Mouse (Mus musculus) kidney, embryonic 16.5 days (tissue): ENCODE measurements around the gene Sipa1l3. TPM values are rescaled to one million over a fixed set of nuclear protein-coding genes. Genes with fewer than 3 reads are reported as not detected.

Experiments
- ATAC-seq: fragments of 200-750 bp; cut with Nextera tagmentation; 2 replicates; pipeline ENCODE4 v1.8.0; 2017; ENCODE audit warnings: moderate TSS enrichment; ENCODE audit not compliant: low FRiP score, low TSS enrichment
- H3K27ac ChIP-seq: fragments of 300-500 bp; sonication (generic); 2 replicates; pipeline ENCODE4 v1.5.1; 2014; ENCODE audit warnings: low read length
- H3K27me3 ChIP-seq: fragments of 300-500 bp; sonication (generic); 2 replicates; pipeline ENCODE4 v1.6.1; 2014; ENCODE audit warnings: low read length, control low read depth, mixed read lengths; ENCODE audit not compliant: insufficient read depth
- H3K36me3 ChIP-seq: fragments of 300-500 bp; sonication (generic); 2 replicates; pipeline ENCODE4 v1.6.1; 2014; ENCODE audit warnings: low read length, control low read depth, mixed read lengths; ENCODE audit not compliant: insufficient read depth
- H3K4me1 ChIP-seq: fragments of 300-500 bp; sonication (generic); 2 replicates; pipeline ENCODE4 v1.6.1; 2014; ENCODE audit warnings: low read length, control low read depth, mixed read lengths; ENCODE audit not compliant: insufficient read depth
- H3K4me2 ChIP-seq: fragments of 300-500 bp; sonication (generic); replicated peaks from 2 replicates; pipeline ENCODE4 v1.6.1; 2014; ENCODE audit warnings: low read depth, low read length
- H3K4me3 ChIP-seq: fragments of 300-500 bp; sonication (generic); 2 replicates; pipeline ENCODE4 v1.5.1; 2014; ENCODE audit warnings: mild to moderate bottlenecking, low read length
- H3K9ac ChIP-seq: fragments of 300-500 bp; sonication (generic); replicated peaks from 2 replicates; pipeline ENCODE4 v1.6.1; 2014; ENCODE audit warnings: low read length
- H3K9me3 ChIP-seq: fragments of 300-500 bp; sonication (generic); 2 replicates; pipeline ENCODE4 v1.6.1; 2016; ENCODE audit warnings: low read length, control low read depth
- whole genome bisulfite sequencing: fragments of 180-500 bp; shearing (Covaris S2); extraction: QIAGEN DNeasy Blood & Tissue Kit; methylation state at CpG from one replicate; pipeline ENCODE4 v1.1.7; 2014; 5-methylcytosine and 5-hydroxymethylcytosine counted together
- polyA plus RNA-seq: library from polyadenylated mRNA; unstranded; fragments of >200 nt; fragmentation: Nextera tagmentation; extraction: Ambion mirVana; gene quantifications from 2 replicates; pipeline ENCODE4 v1.2.1, GENCODE M21; 2015

Gene Sipa1l3
- polyA plus RNA-seq, 1 experiment from 2014 or later: 15.8 TPM

GRCm38 (mm10) chr7:29426056-29426455 is 92.4 kb downstream of the Sipa1l3 start:
- WGBS: 59% methylated on average over 8 of the region's 8 CpGs
- Histone ChIP-seq H3K27ac (no peak overlapping the region), H3K27me3 (no peaks in the 10 kb centered on the region), H3K9ac (no peak overlapping the region), H3K4me1 (peaks cover 24% of the 10 kb centered on the region), H3K36me3 (no peaks in the 10 kb centered on the region), H3K4me2 (no peak overlapping the region), H3K4me3 (no peak overlapping the region), H3K9me3 (no peaks in the 10 kb centered on the region)
- no peak for ATAC-seq

- Histone ChIP-seq H3K27ac (no peak overlapping the region), H3K9ac (no peak overlapping the region), H3K4me3 (no peak overlapping the region), H3K27me3 (no peaks in the 10 kb centered on the region), H3K4me1 (peaks cover 18% of the 10 kb centered on the region), H3K9me3 (no peaks in the 10 kb centered on the region), H3K4me2 (no peak overlapping the region), H3K36me3 (no peaks in the 10 kb centered on the region)
- ATAC-seq: peak; percentile 31; the same call in 1 of the 2 replicates
- WGBS: 35% methylated on average over 7 of the region's 7 CpGs
Observed at GRCm38 (mm10) chr7:29425413-29425827, 93.0 kb downstream of the Sipa1l3 start.

GRCm38 (mm10) chr7:29424690-29425089 is 93.8 kb downstream of the Sipa1l3 start:
- peak; percentile 36; the same call in 1 of the 2 replicates for ATAC-seq
- Histone ChIP-seq H3K36me3 (no peaks in the 10 kb centered on the region), H3K4me1 (peaks cover 17% of the 10 kb centered on the region), H3K27ac (0 out of 2 replicates have a peak overlapping the region, but pooled peaks have one; percentile 54), H3K4me2 (no peak overlapping the region), H3K9me3 (no peaks in the 10 kb centered on the region), H3K9ac (no peak overlapping the region), H3K4me3 (no peak overlapping the region), H3K27me3 (no peaks in the 10 kb centered on the region)
- 16% methylated on average over 5 of the region's 5 CpGs for WGBS

DNA sequence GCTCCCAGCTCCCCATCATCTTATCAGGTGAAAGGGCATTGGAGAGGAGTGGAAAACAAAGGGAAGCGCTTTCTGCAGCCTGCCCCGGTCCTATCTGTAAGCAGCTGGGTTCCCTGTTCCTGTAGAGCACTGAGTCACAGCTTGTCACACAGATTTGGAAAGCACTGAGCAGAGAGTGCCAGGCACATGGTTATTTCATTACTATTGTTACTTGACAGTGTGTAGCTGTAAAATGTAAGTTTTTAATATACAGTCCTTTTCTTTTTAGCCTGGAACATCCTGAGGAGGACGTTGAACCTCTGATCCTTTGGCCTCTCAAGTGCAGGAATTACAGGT is 96.6 kb downstream of the Sipa1l3 start:
- WGBS: 70% methylated on average over 3 of the region's 3 CpGs
- H3K9me3 ChIP-seq: no peaks in the 10 kb centered on the region
- no peak overlapping the region for H3K4me2 ChIP-seq
- H3K4me3 ChIP-seq: no peak overlapping the region
- no peaks in the 10 kb centered on the region for H3K27me3 ChIP-seq
- H3K9ac ChIP-seq: no peak overlapping the region
- peaks cover 22% of the 10 kb centered on the region for H3K4me1 ChIP-seq
- no peak overlapping the region for H3K27ac ChIP-seq
- no peak for ATAC-seq
- H3K36me3 ChIP-seq: no peaks in the 10 kb centered on the region

GRCm38 (mm10) chr7:29421240-29421908 is 97.1 kb downstream of the Sipa1l3 start:
- Histone ChIP-seq H3K36me3 (no peaks in the 10 kb centered on the region), H3K27ac (no peak overlapping the region), H3K4me2 (no peak overlapping the region), H3K27me3 (no peaks in the 10 kb centered on the region), H3K9ac (no peak overlapping the region), H3K9me3 (no peaks in the 10 kb centered on the region), H3K4me1 (peaks cover 22% of the 10 kb centered on the region), H3K4me3 (no peak overlapping the region)
- 68% methylated on average over 12 of the region's 12 CpGs for WGBS
- ATAC-seq: no peak

GRCm38 (mm10) chr7:29419836-29420235 is 98.6 kb downstream of the Sipa1l3 start:
- no peak overlapping the region for H3K4me3 ChIP-seq
- H3K36me3 ChIP-seq: no peaks in the 10 kb centered on the region
- ATAC-seq: no peak
- no peak overlapping the region for H3K9ac ChIP-seq
- H3K27ac ChIP-seq: no peak overlapping the region
- WGBS: 35% methylated on average over 4 of the region's 4 CpGs
- H3K27me3 ChIP-seq: no peaks in the 10 kb centered on the region
- no peaks in the 10 kb centered on the region for H3K9me3 ChIP-seq
- H3K4me1 ChIP-seq: peaks cover 11% of the 10 kb centered on the region
- no peak overlapping the region for H3K4me2 ChIP-seq

DNA sequence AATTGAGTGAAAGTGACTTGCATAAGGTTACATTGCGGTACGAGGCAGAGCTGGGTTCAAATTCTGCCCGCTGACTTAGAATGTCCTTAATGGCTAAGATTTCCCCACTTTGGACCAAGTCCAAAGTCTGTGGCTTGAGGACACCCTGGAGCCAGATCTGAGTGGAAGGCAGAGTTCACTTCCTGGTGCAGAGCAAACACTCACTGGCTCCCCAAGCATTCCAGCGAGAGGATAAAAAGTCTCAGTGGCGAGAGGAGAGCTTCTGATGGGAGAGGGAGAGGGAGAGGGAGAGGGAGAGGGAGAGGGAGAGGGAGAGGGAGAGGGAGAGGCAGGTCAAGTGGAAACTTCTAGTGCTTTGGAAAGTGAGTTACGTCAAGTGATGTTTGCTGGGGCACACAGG is 100.2 kb downstream of the Sipa1l3 start:
- H3K4me1 ChIP-seq: peaks cover 6% of the 10 kb centered on the region; the same call in 1 of the 2 replicates
- H3K27me3 ChIP-seq: no peaks in the 10 kb centered on the region
- no peak overlapping the region for H3K27ac ChIP-seq
- 58% methylated on average over 6 of the region's 6 CpGs for WGBS
- no peaks in the 10 kb centered on the region for H3K9me3 ChIP-seq
- peak; percentile 54; the same call in 1 of the 2 replicates for ATAC-seq
- H3K4me2 ChIP-seq: no peak overlapping the region
- no peaks in the 10 kb centered on the region for H3K36me3 ChIP-seq
- no peak overlapping the region for H3K4me3 ChIP-seq
- H3K9ac ChIP-seq: no peak overlapping the region

GRCm38 (mm10) chr7:29417332-29418069 is 100.9 kb downstream of the Sipa1l3 start:
- Histone ChIP-seq H3K9me3 (no peaks in the 10 kb centered on the region), H3K36me3 (no peaks in the 10 kb centered on the region), H3K4me3 (no peak overlapping the region), H3K27ac (no peak overlapping the region), H3K4me1 (peaks cover 6% of the 10 kb centered on the region; the same call in 1 of the 2 replicates), H3K9ac (no peak overlapping the region), H3K27me3 (no peaks in the 10 kb centered on the region), H3K4me2 (no peak overlapping the region)
- ATAC-seq: peak; percentile 41
- WGBS: 35% methylated on average over 8 of the region's 8 CpGs

- Histone ChIP-seq H3K27me3 (no peaks in the 10 kb centered on the region), H3K4me3 (no peak overlapping the region), H3K4me1 (peaks cover 8% of the 10 kb centered on the region; the same call in 1 of the 2 replicates), H3K27ac (no peak overlapping the region), H3K36me3 (no peaks in the 10 kb centered on the region), H3K9me3 (no peaks in the 10 kb centered on the region), H3K4me2 (no peak overlapping the region), H3K9ac (no peak overlapping the region)
- WGBS: 61% methylated on average over 2 of the region's 2 CpGs
- no peak for ATAC-seq
Observed at GRCm38 (mm10) chr7:29416906-29417305, 101.5 kb downstream of the Sipa1l3 start.
